Mouse (Mus musculus): ENCODE measurements at regions not wholly inside any gene's neighbourhood (a gene's known extent, or its start where the extent isn't known, plus 50 kb on each side); places are given as distances from the start of the nearest gene placed in this dataset.

DNA sequence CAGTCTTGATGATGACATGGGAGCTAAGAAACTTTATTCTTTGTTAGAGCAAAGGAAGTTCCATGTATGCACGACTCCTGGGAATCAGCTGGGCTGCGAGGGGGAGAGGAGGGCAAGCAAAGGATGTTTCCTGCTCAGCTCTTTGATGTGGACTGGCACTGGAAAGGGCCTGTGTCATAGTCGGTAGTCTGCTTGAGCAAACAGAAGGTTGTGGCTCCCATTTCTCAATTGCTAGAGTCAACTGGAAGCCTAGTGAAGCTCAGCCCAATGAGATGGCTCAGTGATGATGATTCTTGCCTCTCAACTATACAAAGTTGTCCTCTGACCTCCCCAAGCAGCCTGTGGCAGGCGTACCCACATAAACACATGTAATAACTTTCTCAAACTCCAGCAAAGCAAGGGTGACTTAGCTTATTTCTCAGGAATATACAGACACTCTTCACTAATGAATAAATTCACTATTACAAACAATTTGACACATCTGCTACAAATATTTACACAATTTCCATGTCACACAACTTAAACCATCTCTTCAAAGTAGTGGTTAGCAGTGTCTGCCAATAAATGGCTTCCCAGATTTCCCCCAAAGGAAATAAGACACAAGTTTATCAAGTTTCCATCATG, 115.4 kb upstream of the Smad1 start:
- no peak for TF ChIP-seq CTCF (IDR thresholded peaks at IDR 0.05; ENCODE audit: low read depth, low read length)
- no peak for TF ChIP-seq GATA1 (IDR thresholded peaks at IDR 0.05; ENCODE audit: borderline replicate concordance, low read length)
- no peak for TF ChIP-seq POLR2AphosphoS5 (IDR thresholded peaks at IDR 0.05; ENCODE audit: insufficient replicate concordance, low read depth, low read length)
- no peak for TF ChIP-seq GATA2 (IDR thresholded peaks at IDR 0.05; ENCODE audit: borderline replicate concordance, low read depth, low read length)
